Mouse (Mus musculus): ENCODE results near the gene Hist1h2an.

Gene Hist1h2an

GRCm38 (mm10) chr13:21750159-21751017, 36.6 kb downstream of the Hist1h2an start, which contains the start of gene Hist1h4k:
Hist1h4k (minus strand) TSS chr13:21750505.
- in situ Hi-C loops (cut with MboI, MseI) = loop anchor here (5.0 kb wide), 1 partner anchor 42 kb away; no protein-coding TSS in a partner anchor

GRCm38 (mm10) chr13:21749387-21750158, 37.4 kb downstream of the Hist1h2an start:
- in situ Hi-C loops (cut with MboI, MseI) = loop anchor here (5.0 to 25.0 kb wide), 2 partner anchors 43 to 562 kb away; partner anchors contain the start of gene Trim27 (in 1 of the 2)

- in situ Hi-C loops (cut with MboI, MseI) = loop anchor here in 1 of 2 experiments (25.0 kb wide), 1 partner anchor 558 kb away; the partner anchor contains the start of gene Trim27
These were observed 42.0 kb downstream of the Hist1h2an start for GRCm38 (mm10) chr13:21745006-21745405.
